Mouse (Mus musculus): ENCODE data around the gene Rad54l2. TPM values are rescaled to one million over a fixed set of nuclear protein-coding genes. Genes with fewer than 3 reads are reported as not detected.

Rad54l2 gene
- polyA plus RNA-seq, 1 experiment from 2014 or later = 5.2 TPM

- ATAC-seq = no peak
- Histone ChIP-seq H3K9me3 (replicated peaks; ENCODE audit: control insufficient read depth, low read length, poor library complexity, severe bottlenecking) (no peaks in the 10 kb centered on the region), H3K4me2 (ENCODE audit: low read length) (no peak overlapping the region), H3K36me3 (ENCODE audit: control insufficient read depth, insufficient read depth, low read length) (no peaks in the 10 kb centered on the region), H3K4me1 (ENCODE audit: control insufficient read depth, insufficient read depth, low read length) (no peaks in the 10 kb centered on the region), H3K27me3 (ENCODE audit: control insufficient read depth, insufficient read depth, low read depth, low read length) (no peaks in the 10 kb centered on the region), H3K4me3 (ENCODE audit: low read depth, low read length) (no peak overlapping the region), H3K27ac (ENCODE audit: low read length) (no peak overlapping the region), H3K9ac (ENCODE audit: low read depth, low read length) (no peak overlapping the region)
- WGBS = 95% methylated on average over 8 of the region's 8 CpGs
These were observed 150.8 kb downstream of the Rad54l2 start for GRCm38 (mm10) chr9:106638154-106638553.

Other genes starting within 250 kb of the Rad54l2 start
- not detected in 2 replicates for gene Iqcf3, start 227.6 kb downstream of the Rad54l2 start, polyA plus RNA-seq (2015; fragmentation: Nextera tagmentation; extraction: Ambion mirVana)
- not detected in 2 replicates for gene Iqcf4, start 218.2 kb downstream of the Rad54l2 start, polyA plus RNA-seq (2015; fragmentation: Nextera tagmentation; extraction: Ambion mirVana)
- gene Iqcf6, start 162.6 kb downstream of the Rad54l2 start, polyA plus RNA-seq (2015; fragmentation: Nextera tagmentation; extraction: Ambion mirVana) = not detected in 2 replicates
- 24.3 and 24.6 TPM in 2 replicates for gene Grm2, start 133.1 kb downstream of the Rad54l2 start, polyA plus RNA-seq (2015; fragmentation: Nextera tagmentation; extraction: Ambion mirVana)
- gene Tex264, start 103.3 kb downstream of the Rad54l2 start, polyA plus RNA-seq (2015; fragmentation: Nextera tagmentation; extraction: Ambion mirVana) = 67.0 and 75.7 TPM in 2 replicates
- gene Dcaf1, start 32.7 kb upstream of the Rad54l2 start, polyA plus RNA-seq (2015; fragmentation: Nextera tagmentation; extraction: Ambion mirVana) = 20.4 and 23.2 TPM in 2 replicates
- gene Rbm15b, start 98.2 kb upstream of the Rad54l2 start, polyA plus RNA-seq (2015; fragmentation: Nextera tagmentation; extraction: Ambion mirVana) = 11.6 and 12.6 TPM in 2 replicates
- 180 and 183 TPM in 2 replicates for gene Manf, start 102.8 kb upstream of the Rad54l2 start, polyA plus RNA-seq (2015; fragmentation: Nextera tagmentation; extraction: Ambion mirVana)